Mouse (Mus musculus) lung, adult 2 months (tissue): ENCODE results near the gene Hus1b. TPM values are rescaled to one million over a fixed set of nuclear protein-coding genes. Genes with fewer than 3 reads are reported as not detected.

Experiments
- DNase-seq: peaks from one replicate; pipeline ENCODE4 v3.0.0; 2022
- H3K4me1 ChIP-seq: fragments of 200-500 bp; 2 replicates; pipeline ENCODE4 v1.6.1; 2011; ENCODE audit warnings: low read length; ENCODE audit not compliant: control insufficient read depth, insufficient read depth
- H3K4me3 ChIP-seq: fragments of 200-500 bp; replicated peaks from 2 replicates; pipeline ENCODE3; 2011; ENCODE audit warnings: low read depth, mild to moderate bottlenecking, control low read depth, low read length; ENCODE audit errors: extremely low read depth
- CTCF ChIP-seq: fragments of 200-500 bp; IDR thresholded peaks from 2 replicates; pipeline ENCODE4 v1.5.1; 2011; ENCODE audit warnings: mild to moderate bottlenecking, low read length, control low read depth; ENCODE audit not compliant: insufficient read depth
- POLR2A ChIP-seq: fragments of 200-500 bp; IDR thresholded peaks from 2 replicates; pipeline ENCODE4 v1.6.1; 2011; ENCODE audit warnings: low read depth, mild to moderate bottlenecking, control low read depth, low read length, borderline replicate concordance; ENCODE audit errors: extremely low read depth
- WGBS: fragments of 180-500 bp; shearing (Covaris S2); methylation state at CpG from one replicate; pipeline ENCODE4 v1.1.7; 2018; 5-methylcytosine and 5-hydroxymethylcytosine counted together
- polyA plus RNA-seq: library from polyadenylated mRNA; depleted of rRNA; stranded (reverse); fragments of >200 nt; gene quantifications from 2 replicates; pipeline ENCODE4 v1.2.3, GENCODE M21; 2012

Hus1b gene
- polyA plus RNA-seq, 1 experiment: 0.09 TPM

DNA sequence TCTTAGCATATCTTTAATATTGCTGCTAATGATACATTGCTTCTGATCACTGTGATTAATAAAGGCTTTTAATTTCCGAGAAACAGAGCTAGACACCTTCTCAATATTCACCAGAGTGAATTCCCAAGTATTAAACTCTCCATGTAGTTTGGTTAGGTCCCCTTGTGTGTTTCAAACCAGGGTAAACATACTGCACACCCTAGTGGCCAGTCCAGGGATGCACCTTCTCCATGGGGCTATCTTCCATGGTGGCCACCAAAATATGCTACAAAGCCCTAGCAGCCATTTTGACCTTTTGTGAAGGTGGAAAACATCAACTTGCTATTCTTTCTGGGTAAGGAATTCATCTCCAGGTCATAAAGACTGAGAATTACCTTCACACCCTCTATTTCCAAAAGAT, 34.1 kb upstream of the Hus1b start:
- peak; percentile 30 for DNase-seq
- 49% methylated on average over 1 of the region's 1 CpGs for WGBS
- TF ChIP-seq POLR2A (no peak), CTCF (peak; percentile 78)
- Histone ChIP-seq H3K4me3 (no peak overlapping the region), H3K4me1 (peaks cover 2% of the 10 kb centered on the region; the same call in 1 of the 2 replicates)

DNA sequence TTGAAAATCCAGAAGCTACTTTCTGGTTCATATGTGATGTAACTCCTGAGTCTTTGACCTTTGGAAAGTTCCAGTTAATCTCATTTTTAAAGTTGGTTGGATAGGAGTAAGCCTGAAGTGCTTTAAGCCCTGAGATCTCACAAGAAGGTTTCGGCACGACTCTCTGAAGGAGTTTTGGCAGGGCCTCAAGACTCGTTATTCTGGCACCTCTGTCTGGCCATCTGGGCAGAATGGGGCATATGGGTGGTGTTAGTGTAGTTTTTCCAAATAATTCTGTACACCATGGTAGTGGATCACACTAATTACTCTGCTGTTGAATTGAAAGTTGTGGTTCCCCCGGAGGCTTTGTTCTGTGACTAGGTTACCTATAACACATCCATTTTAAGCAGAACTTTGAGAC, 30.7 kb upstream of the Hus1b start:
- DNase-seq: no peak
- H3K4me3 ChIP-seq: no peak overlapping the region
- WGBS: 56% methylated on average over 4 of the region's 4 CpGs
- no peak for TF ChIP-seq CTCF
- no peak for TF ChIP-seq POLR2A
- no peaks in the 10 kb centered on the region for H3K4me1 ChIP-seq

GRCm38 (mm10) chr13:30976536-30977084, 29.1 kb upstream of the Hus1b start:
- H3K4me3 ChIP-seq: no peak overlapping the region
- WGBS: 45% methylated on average over 8 of the region's 8 CpGs
- DNase-seq: no peak
- TF ChIP-seq CTCF: no peak
- TF ChIP-seq POLR2A: no peak
- H3K4me1 ChIP-seq: no peaks in the 10 kb centered on the region; the same call in 1 of the 2 replicates

GRCm38 (mm10) chr13:30974247-30974630, 26.7 kb upstream of the Hus1b start:
- WGBS: 21% methylated on average over 5 of the region's 5 CpGs
- no peak for DNase-seq
- Histone ChIP-seq H3K4me1 (peaks cover 2% of the 10 kb centered on the region), H3K4me3 (peak overlapping the region; percentile 69)
- no peak for TF ChIP-seq POLR2A
- no peak for TF ChIP-seq CTCF

DNA sequence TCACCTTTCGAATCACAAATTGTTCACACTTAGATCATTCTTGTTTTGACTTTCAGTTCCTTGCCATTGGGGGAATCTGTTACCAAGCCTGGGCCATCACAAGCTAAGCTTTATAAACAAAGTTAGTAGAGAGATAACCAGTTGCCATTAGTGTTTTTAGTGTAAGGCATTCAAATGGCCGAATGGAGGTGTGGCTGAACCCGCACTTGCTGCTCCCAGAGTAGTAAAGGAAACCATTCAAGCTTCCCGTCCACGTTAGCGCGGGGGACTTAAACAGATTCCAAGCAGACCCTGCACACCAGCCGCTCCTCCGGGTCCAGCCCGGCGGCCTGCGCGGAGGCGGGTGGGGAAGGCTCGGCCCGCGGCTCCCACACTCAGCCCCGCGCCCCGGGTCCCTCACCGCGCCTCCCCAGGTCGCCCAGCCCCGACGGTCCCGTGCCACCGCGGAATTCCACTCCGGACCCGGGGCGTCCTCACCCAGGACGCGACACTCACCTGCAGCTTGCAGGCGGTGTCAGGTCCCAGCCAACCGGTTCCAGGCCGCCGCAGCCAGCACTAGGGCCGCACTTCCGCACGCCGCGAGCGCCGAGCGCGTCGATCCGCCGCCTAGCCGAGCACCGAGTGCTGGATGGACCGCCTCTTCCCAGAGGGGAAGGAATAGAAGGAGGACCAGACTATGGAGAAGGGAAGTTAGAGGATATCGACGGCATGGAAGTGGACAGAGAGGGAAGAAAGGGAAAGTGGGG, 26.1 kb upstream of the Hus1b start, which contains the start of the genes Exoc2 and Gm5447:
Exoc2 (minus strand) TSS at position 593 of the 746 bp plus-strand sequence.
Gm5447 (plus strand) TSS at position 704 of the 746 bp plus-strand sequence.
- DNase-seq: peak; percentile 79
- Histone ChIP-seq H3K4me3 (peak within 1 kb of the TSS; percentile 69), H3K4me1 (peaks cover 2% of the 10 kb centered on the region)
- 0 out of 2 replicates have a peak, but pooled peaks have one; percentile 34 for TF ChIP-seq POLR2A
- no peak for TF ChIP-seq CTCF
- WGBS: under 1% methylated on average over 54 of the region's 54 CpGs

DNA sequence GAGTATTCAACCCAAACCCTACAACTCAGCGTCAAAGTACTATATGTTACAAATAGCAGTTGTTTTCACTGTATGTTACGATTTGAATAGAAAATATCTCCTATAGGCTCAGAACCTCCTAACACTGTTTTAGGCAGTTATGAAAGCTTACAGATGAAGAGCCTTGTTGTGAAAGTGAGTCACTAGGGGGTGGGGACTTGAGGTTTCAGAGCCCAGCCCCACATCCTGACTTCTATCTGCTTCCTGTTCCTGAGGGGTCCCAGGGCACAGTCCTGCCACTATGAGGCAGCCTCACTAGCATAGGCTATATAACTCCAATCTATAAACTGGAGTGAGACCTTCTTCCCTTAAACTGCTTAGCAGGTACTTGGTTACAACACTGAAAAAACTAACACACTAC, 24.5 kb upstream of the Hus1b start:
- DNase-seq: no peak
- 67% methylated on average over 2 of the region's 2 CpGs for WGBS
- TF ChIP-seq POLR2A (no peak), CTCF (no peak)
- Histone ChIP-seq H3K4me3 (no peak overlapping the region), H3K4me1 (peaks cover 5% of the 10 kb centered on the region)

DNA sequence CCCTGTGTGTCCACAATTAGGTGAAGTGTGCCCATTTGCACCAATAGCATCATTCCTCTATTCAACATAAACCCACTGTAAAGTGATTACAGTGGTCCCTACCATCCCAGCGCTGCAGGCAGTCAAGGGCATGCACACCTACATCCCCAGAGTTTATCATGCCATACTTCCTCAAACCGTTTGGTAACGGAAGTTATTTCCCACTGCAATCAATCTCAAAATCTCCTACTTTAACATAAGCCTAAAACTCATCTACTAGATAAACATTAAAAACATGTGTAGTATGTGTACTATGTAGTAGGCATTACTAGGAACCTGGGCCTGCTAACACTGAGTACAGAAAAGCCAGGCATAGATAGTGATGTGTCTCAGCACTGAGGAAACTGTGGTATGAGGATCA, 23.5 kb upstream of the Hus1b start:
- Histone ChIP-seq H3K4me1 (peaks cover 9% of the 10 kb centered on the region), H3K4me3 (no peak overlapping the region)
- WGBS: 54% methylated on average over 3 of the region's 3 CpGs
- no peak for DNase-seq
- TF ChIP-seq POLR2A (no peak), CTCF (no peak)

- Histone ChIP-seq H3K4me3 (no peak overlapping the region), H3K4me1 (peaks cover 9% of the 10 kb centered on the region)
- no peak for TF ChIP-seq CTCF
- TF ChIP-seq POLR2A: no peak
- WGBS: 37% methylated on average over 4 of the region's 4 CpGs
- DNase-seq: no peak
These were observed 20.8 kb upstream of the Hus1b start for GRCm38 (mm10) chr13:30968311-30968710.

- 39% methylated on average over 10 of the region's 10 CpGs for WGBS
- H3K4me1 ChIP-seq: peaks cover 9% of the 10 kb centered on the region
- no peak for DNase-seq
- no peak overlapping the region for H3K4me3 ChIP-seq
- TF ChIP-seq POLR2A (no peak), CTCF (no peak)
These were observed 18.9 kb upstream of the Hus1b start for GRCm38 (mm10) chr13:30966507-30966911.

- no peak overlapping the region for H3K4me3 ChIP-seq
- WGBS: 58% methylated on average over 2 of the region's 2 CpGs
- TF ChIP-seq POLR2A (no peak), CTCF (no peak)
- no peak for DNase-seq
- peaks cover 3% of the 10 kb centered on the region for H3K4me1 ChIP-seq
These were observed 14.4 kb upstream of the Hus1b start for GRCm38 (mm10) chr13:30961932-30962331.
